Mouse (Mus musculus): ENCODE measurements at regions not wholly inside any gene's neighbourhood (a gene's known extent, or its start where the extent isn't known, plus 50 kb on each side); places are given as distances from the start of the nearest gene placed in this dataset.

DNA sequence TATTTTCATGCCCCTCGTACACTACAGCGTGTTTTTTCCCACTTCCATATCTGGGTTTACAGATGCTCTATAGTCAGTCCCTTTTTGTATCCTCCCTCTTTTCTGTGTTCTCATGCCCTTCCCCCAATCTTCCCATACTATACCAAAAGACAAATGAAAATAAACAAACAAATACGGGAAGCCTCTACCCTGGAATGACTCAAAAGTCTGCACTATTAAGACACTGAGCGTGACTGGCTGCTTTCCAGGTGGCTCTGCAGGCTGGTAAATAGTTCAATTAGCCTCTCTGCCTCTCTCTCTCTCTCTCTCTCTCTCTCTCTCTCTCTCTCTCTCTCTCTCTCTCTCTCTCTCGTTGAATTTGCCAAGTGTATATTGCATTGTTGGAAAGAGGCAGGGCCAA is 464.5 kb upstream of the Pou3f3 start:
- DNase-seq (ENCODE audit: low spot score in 2 of 2), result no peak

DNA sequence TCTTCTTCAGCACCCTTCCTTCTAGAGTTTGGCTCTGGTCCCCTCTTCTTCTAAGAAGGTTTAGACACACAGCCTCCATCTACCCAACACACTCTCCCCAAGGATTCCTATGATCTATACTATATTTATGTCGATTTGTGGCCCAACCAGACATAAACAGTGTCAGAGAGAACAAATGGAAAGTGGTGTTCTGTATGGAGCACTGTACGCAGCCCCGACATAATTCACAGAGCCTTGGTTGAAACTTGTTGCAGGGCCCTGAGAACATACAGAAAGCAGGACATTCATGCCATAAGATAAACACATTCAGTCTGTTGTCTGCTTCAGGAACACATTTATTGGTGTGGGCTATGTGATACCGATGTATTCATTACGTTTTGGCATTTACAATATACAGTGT is 463.7 kb upstream of the Pou3f3 start:
- no peak for DNase-seq (ENCODE audit: low spot score in 2 of 2)

DNA sequence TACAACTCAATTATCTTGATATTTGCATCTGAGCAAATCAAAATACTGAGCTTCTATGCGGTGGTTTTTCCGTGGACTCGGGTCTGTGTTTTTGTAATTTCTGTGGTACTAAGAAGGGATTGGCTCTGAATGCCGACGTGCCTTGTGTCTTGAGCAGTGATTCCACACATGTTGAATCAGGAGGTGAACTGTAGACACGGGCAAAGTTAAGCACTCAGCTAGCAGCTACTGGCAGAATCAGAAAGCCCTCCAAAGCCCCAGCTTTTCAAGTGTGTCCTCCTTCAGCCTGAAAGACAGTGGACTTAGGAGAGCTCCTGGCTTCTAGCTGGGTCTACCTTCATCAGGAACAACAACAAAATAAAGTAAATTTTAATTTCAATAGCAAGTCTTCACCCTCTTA is 462.9 kb upstream of the Pou3f3 start:
- DNase-seq (ENCODE audit: low spot score in 2 of 2), result no peak

DNA sequence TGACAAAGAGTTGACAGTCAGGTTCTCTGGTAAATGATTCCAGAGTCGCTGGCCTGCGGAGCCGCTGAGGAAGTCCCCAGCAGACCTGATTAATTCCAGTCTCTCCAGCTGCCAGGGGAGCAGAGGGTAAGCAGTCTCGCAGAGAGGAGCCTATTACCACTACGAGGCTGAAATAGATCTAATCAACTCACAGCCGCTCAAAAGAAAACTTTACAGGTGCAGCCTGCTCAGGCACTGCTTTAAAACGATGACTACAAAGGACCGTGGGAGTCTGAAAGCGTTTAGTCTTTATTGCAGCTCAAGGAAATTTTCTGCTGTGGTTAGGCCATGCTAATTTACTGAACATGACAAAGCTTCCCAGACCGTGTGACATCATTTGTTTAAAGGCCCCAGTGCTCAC is 462.3 kb upstream of the Pou3f3 start:
- DNase-seq (ENCODE audit: low spot score in 2 of 2), result no peak

DNA sequence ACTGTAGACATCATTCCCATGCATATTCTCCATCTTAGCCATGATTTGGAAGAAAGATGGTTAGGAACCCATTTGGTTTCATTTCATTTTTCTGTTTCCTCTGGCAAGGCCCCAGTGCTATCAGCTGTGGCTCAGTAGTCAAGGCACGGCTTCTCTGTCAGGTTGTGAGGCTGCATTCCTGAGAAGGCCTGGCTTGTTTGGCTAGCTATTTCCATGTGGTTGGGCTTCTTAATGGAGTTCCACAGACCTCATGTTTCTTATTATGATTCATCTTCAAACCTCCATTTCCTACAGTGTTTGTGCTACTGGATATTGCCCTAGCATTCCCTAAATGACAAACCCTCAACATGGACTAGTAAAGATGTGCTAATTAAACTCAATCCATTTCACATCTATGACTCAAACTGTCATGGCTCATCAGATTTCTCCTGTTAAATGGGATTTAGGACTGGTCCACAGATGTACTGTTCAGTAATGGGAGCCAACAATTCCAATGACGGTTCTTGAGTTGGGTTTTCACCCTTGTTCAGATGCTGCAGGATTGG is 459.0 kb upstream of the Pou3f3 start:
- no peak for DNase-seq (ENCODE audit: low spot score in 2 of 2)

DNA sequence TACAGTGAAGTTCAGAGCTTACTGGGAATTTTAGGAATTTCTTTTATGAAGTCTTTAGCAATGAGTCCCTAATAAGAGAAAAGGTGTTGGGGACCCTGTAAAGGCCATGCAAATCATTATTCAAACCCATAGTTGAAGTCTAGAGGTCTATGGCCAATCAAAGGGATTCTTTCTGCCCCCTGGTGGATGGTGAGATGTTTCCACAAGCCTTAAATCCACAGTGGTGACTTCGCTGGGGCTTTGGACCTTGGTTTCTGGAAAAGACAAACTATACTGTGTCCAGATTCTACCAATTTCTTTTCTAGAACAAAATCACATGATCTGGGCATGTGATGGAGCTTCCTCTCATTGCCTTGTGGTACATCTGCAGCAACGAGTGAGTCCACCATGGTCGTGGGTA is 457.2 kb upstream of the Pou3f3 start:
- DNase-seq (ENCODE audit: low spot score in 2 of 2), result no peak

DNA sequence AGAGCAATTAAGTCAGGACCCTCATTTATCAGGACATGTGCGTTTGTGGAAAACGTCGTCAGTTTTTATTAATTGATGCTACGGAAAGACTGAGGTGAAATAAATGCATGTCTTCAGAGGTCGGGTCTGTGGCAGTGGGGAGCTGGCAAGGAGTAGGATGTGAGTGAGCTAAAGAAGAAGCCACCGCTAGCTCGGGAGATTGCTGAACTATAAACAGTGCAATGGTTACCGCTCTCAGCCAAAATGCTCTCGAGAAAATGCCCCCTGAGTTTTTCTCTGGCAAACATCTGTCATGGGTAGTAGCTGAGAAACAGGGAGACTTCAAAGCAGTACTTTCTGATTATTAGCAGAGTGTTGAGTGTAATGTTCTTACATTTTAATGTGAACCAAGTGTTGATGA is 454.4 kb upstream of the Pou3f3 start:
- DNase-seq (ENCODE audit: low spot score in 2 of 2), result no peak

DNA sequence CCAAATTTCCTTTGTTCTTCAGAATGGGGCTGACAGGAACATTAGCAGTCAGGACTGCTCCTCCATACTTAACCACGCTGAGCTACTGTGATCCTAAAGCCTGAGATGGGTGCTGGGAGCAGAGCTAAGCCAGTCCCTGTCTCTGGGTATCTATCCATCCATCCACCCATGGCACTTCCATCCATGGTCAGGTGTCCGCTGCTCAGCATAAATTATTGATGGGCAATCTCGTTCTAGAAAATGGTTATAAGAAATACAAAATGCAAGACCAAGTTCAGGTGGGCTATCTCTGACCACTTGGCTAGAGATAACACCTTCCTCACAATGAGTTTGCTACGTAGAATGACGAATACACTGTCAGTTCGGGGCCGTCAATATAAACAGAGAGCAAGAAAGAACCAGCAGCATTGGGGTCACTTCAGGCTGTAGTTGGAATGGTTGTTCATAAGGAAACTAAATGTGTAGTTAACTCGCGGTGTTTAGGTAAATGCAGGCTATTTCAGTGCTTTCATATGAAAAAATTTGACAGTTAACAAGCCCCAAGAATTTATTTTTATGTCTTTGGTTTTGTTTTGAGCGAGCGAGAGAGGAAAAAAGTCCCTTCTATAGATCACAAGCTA is 453.9 kb upstream of the Pou3f3 start:
- DNase-seq (ENCODE audit: low spot score in 2 of 2), result no peak

DNA sequence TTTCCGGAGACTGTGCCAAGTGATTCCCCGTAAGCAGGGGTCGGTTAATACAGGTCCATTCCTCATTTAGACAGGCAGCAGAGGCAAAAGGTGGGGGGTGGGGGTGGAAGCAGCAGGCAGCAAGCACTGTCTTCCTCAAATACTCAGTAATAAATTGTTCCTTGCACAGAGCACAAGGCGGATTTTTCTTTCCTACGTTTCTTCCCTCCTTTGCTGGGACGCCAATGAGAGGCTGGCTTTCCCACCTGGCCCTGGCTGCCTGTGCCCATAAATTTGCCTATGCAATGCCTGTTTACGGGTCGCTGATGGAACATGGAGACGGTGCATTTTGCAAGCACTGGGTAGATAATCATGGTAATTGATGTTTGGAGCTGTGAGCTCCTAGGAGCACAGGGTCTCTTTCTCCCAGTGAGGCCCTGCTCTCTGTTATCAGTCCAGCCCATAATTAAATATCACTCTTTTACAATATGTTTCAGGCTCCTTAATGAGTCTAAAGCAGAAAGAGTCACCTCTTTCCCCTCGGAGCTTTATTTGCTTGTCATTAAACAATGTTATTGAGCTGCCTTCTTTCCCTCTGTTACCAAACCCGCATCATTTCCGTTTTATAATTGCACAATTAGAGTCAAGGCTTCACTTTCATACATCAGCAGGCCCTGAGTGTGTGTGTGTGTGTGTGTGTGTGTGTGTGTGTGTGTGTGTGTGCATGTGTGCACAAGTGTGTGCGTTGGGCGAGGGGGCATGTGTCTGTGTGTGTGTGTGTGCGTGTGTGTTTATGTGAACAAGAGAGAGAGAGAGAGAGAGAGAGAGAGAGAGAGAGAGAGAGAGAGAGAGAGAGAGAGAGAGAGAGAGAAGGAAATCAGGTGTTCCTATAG is 452.7 kb upstream of the Pou3f3 start:
- no peak for DNase-seq (ENCODE audit: low spot score in 2 of 2)

DNA sequence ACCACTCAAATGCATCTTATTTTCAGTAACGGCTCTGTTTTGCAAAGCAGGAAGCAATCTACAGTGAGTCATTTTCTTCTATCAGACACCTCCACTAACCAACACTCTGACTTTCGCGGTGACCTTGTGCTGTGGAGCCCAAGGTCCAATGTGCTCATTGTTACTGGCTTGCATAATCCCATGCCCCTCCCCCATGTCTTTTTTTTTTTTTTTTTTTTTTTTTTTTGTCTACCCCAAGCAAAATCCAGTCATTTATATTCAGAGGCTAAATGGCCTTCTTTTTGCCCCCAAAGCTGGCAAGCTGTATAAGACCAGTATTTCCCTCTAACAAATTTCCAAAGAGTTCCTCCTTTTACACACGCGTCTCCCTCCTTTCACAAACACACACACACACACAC is 452.1 kb upstream of the Pou3f3 start:
- no peak for DNase-seq (ENCODE audit: low spot score in 2 of 2)

DNA sequence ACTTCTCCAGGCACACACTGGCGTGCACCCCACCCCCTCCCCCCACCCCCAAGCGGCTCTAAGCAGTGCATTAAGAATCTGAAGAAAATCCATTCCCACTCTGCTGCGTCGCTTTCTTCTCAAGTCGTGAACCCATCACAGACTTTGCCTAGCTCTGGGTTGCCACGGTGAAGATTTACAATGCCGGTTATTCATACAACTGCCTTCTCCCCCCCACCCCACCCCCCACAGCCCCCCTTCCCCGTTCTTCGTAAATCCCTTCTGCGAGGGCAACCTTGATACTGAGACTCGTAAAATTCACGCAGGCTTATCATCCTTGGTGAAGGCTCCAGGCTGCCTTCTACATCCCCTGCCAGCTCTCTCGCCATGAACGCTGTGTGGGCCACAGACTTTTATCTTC is 451.7 kb upstream of the Pou3f3 start:
- DNase-seq (ENCODE audit: low spot score in 2 of 2), result no peak

DNA sequence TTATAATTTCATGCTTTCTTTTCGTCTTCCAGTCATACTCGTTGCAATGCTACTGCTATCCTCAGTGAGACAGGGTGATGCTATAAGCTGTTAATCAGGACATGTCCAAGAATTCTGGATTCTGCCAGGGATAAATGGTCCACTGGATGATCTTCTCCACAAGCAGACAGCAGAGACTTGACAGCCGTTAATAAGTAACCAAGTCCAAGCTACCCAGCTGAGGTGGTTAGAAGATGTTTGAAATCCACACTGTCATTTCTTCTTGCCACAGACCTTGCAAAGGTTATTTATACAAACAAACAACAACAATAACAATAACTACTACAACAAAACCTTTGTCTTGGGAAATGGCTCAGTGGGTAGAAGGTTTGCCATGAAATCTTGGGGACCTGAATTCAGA is 443.2 kb upstream of the Pou3f3 start:
- DNase-seq (ENCODE audit: low spot score in 2 of 2), result no peak

DNA sequence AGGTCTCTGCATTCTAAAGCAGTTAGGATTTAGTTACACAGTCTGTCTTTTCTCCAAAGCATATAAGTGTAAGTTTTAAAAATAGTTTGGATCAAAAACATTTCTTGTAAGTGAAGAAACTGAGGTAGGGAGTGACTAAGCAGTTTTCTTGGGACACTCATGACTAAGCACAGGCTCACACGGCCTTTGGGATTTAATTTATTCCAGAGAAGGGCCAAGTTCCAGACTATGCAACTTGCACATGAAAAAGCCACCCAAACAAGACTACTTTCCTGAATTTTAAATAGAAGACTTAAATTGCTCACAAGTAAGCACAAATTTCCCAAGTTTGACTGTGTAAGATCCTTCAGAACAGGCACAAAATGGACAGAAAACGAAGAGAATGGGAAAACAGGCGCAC is 441.8 kb upstream of the Pou3f3 start:
- no peak for DNase-seq (ENCODE audit: low spot score in 2 of 2)

DNA sequence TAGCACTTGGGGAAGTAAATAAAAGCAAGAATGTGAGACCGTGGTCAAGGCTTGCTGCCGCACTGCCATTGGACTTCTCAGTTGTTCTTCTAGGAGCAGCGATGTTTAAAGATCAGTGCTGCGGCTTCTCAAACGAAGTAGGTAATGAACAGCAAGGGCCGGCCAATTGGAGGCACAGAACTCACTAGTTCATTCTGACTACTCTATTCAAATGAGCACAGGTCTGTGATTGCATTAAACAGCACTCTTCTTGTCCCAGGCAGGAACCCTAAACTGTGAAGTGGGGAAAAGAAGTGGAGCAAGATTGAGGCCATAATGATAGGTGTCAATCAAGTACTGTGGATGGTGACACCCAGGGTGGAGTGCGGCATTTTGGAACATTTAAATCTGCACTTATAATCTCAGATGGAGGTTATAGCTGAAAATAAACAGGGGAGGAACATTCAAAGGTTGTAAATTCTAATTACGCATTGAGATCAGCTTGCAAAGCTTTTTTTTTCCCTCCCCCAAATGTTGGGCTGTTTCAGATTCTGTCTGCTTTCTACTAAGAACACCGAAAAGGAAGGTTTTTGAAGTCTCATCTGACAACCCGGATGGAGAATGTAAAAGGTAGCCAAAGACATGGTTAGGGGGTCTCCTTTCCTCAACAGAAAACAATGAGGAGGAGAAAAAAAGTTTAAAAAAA is 438.5 kb upstream of the Pou3f3 start:
- DNase-seq (ENCODE audit: low spot score in 2 of 2), result no peak

DNA sequence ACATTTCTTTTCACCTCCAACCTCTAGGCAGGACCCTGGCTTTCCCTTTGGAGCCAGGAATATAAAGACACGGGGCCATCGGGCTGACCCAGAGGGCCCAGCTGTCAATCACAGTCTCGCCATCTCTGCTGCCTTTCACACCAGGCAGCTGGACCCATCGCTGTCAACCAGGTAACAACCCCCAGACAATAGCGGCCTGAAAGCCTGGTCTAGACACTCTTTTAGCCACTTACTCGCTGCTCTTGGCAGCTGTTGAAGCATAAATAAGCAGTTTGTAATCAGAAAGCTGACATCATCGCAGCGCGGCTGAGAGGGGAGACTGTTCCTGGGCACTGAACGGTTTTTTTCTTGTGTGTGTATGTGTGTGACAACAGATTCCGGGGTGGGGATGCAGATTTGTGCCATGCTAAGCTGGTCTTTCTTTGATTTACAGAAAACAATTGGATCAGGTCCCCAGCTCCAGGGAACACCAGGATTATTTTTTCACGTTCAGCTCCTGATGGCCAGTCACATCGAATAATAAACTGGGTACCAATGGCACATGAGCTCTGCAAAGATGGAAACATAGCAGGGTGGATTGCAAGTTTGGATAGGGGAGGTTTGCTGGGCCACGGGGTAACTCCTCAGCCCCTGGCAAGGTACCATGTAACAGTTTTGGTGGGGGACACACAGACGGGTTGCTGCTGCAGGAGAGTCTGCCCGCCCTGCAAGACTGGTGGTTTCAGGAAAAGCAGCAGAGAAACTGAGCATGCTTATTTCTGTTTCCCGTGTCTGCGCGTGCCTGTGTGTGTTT is 437.6 kb upstream of the Pou3f3 start:
- DNase-seq (ENCODE audit: low spot score in 2 of 2), result peak in 1 of 2 experiments; percentile 46

DNA sequence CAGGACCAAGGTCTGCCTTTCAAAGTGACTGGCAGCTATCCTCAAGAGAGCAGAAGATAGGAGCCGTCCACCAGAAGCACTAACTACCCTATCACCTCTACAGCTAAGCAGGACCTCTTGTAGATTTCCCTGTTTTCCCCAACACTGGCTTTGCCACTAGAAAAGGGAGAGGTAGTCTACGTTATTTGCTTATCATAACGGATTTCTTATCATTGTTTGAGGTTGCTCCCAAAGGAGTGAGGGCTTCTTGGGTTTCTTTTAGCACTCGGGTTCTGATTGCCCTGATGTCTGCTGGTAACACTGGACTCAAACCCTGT is 437.0 kb upstream of the Pou3f3 start:
- DNase-seq (ENCODE audit: low spot score in 2 of 2), result no peak

DNA sequence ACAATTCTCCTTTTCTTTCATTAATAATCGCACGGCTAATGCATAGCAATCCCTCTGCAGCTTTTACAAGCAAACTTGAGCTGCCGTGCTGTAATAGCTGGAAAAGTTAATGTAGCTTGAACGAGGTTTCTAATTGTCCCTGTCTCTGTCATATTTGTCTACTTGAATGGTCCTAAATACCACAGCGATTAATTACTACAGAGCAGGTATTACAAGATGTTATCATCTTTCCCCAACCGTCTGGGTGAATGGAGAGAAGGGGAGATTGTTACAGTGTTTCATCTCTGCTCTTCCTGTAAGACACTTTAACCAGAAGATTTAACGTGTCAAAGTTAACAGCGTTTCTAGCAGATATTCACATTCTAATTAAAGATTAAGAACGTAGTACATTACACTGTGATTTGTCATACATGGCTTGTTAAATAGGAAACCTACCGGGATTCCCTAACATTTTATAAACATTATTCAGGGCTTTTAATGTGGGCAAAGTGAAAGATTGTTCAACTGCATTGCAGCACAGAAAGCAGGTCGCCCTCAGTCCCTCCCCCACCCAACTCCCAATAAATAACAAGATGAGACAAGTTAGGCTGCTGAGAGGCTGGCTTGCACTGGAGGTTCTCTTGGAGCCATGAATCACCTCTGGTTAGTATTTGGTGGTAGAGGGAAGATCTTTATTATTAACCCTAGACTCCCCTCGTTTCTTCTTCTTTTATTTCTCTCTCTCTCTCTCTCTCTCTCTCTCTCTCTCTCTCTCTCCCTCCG is 436.2 kb upstream of the Pou3f3 start:
- no peak for DNase-seq (ENCODE audit: low spot score in 2 of 2)

DNA sequence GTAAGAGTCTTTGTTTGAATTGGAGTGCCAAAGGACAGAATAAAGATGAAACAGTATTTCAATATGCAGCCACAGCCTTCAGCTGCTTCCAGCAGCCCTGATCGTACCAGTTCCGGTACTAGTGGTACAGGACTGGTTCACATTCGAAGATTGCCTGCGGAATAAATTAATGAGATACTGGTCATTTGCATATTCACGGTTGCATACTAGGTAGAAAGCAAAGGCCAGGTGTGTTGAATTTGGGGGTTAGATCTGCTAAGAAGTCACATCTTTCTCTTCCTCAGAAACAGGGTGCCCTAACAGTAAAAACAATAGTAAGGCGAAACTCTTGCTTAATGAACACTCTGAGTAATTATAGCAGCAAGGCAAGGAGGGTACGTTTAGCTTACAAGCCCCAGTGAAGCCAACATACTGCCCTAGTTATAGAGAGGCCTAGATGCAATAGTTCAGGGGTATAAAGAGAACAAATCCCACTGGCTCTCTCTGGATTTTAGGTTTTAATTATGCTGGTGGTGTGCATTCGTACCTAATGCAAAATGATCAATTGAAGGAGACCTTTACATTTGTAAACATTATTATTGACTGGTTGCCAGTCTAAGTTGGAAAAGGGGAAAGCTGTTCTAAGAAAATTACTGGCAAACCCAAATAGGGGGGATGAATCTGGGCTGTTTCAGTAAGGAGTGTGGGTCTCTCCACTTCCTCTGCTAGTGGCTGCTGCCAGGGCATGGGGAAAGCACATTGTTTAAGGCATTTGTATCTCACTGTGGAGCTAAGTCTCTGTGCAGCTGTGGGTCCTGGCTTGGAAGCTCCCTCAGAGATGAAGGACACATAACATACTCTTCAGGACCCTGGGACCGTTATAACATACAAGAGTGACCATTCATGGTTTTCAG is 435.3 kb upstream of the Pou3f3 start:
- DNase-seq (ENCODE audit: low spot score in 2 of 2), result no peak

DNA sequence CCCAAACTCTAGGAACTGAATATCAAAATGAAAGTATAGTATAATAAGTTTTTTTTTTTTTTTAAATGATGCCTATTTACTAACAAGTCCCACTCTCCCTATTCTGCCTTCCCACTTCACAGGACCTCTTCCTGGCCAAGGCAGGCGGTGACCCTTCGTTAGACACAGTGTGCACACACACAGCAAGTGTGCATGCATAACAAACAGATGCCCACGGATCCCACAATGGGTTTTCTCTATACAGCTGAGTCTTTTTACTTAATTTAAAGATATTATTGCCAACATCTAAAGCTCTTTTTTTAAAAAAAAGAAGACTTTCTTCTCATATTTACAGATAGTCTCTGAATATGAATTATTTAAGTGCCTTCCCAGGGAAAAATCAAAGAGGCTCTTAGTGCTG is 434.5 kb upstream of the Pou3f3 start:
- DNase-seq (ENCODE audit: low spot score in 2 of 2), result no peak

DNA sequence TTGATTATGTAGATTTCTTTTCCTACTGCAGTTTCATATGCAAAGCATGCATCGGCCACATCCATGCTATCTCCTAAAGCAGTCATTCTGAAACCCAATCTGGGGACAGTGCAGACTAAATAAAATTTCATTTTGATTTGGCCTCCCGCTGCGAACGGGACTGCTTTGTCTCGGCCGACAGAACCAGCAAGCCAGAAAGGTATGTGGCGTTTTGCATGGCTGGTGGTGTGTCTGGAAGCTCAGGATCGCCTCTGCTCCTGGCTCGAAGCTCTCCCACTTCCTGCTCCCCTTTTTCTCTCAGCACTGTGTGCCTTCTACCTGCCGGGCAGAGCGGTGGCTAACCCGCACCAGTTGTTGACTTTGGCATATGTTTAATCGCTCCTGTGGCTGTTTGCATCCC is 433.8 kb upstream of the Pou3f3 start:
- no peak for DNase-seq (ENCODE audit: low spot score in 2 of 2)
